Mouse (Mus musculus): Measurements from ENCODE around the gene Btd. TPM values are rescaled to one million over a fixed set of nuclear protein-coding genes. Genes with fewer than 3 reads are reported as not detected.
A peak's percentile ranks its signal among the peaks of the same experiment; 100 is the strongest.

The Btd gene
- polyA plus RNA-seq (2012; rRNA removed) (52.0 and 70.2 TPM in 2 replicates), polyA plus RNA-seq (2014; fragmentation: Nextera tagmentation; extraction: Ambion mirVana) (34.7 and 35.8 TPM in 2 replicates)

- no peaks in the 10 kb centered on the region for H3K9me3 ChIP-seq (ENCODE audit: control insufficient read depth, low read length)
- H3K4me3 ChIP-seq (replicated peaks; ENCODE audit: low read length) = peak within 1 kb of the TSS; percentile 59
- DNase-seq (ENCODE audit: low spot score) = peak; percentile 93
- peak within 1 kb of the TSS; percentile 76 for H3K4me2 ChIP-seq (replicated peaks; ENCODE audit: low read depth, low read length, severe bottlenecking)
- H3K27me3 ChIP-seq (ENCODE audit: control insufficient read depth, insufficient read depth, low read length) = no peaks in the 10 kb centered on the region
- H3K4me1 ChIP-seq (ENCODE audit: control insufficient read depth, insufficient read depth, low read length) = peaks cover 5% of the 10 kb centered on the region
- peak; percentile 74; the same call in 1 of the 2 replicates for TF ChIP-seq POLR2A (IDR thresholded peaks at IDR 0.05; ENCODE audit: borderline replicate concordance, extremely low read depth, insufficient read depth, insufficient read length)
- peak within 1 kb of the TSS; percentile 63 for H3K9ac ChIP-seq (ENCODE audit: low read depth, low read length, severe bottlenecking)
- H3K36me3 ChIP-seq (ENCODE audit: control insufficient read depth, insufficient read depth, low read length) = no peaks in the 10 kb centered on the region
- WGBS = 1% methylated on average over 30 of the region's 30 CpGs
- ATAC-seq (ENCODE audit: low FRiP score, low read depth) = peak; percentile 97
- H3K27ac ChIP-seq (replicated peaks; ENCODE audit: low read depth, low read length) = peak within 1 kb of the TSS; percentile 86
Observed at GRCm38 (mm10) chr14:31640890-31641505, at the start of gene Btd, which contains the start of gene Hacl1. Gene Btd (plus strand): TSS chr14:31641028. Gene Hacl1 (minus strand): TSS chr14:31641286.

- no peak within 1 kb of the TSS for H3K27ac ChIP-seq (replicated peaks; ENCODE audit: low read depth, low read length)
- no peak for DNase-seq (ENCODE audit: low spot score)
- H3K4me3 ChIP-seq (replicated peaks; ENCODE audit: low read length) = no peak within 1 kb of the TSS
- H3K9ac ChIP-seq (ENCODE audit: low read depth, low read length, severe bottlenecking) = no peak within 1 kb of the TSS
- no peaks in the 10 kb centered on the region for H3K36me3 ChIP-seq (ENCODE audit: control insufficient read depth, insufficient read depth, low read length)
- WGBS = 88% methylated on average over 3 of the region's 3 CpGs
- H3K4me2 ChIP-seq (replicated peaks; ENCODE audit: low read depth, low read length, severe bottlenecking) = no peak within 1 kb of the TSS
- no peaks in the 10 kb centered on the region for H3K27me3 ChIP-seq (ENCODE audit: control insufficient read depth, insufficient read depth, low read length)
- H3K9me3 ChIP-seq (ENCODE audit: control insufficient read depth, low read length) = no peaks in the 10 kb centered on the region
- ATAC-seq (ENCODE audit: low FRiP score, low read depth) = no peak
- TF ChIP-seq POLR2A (IDR thresholded peaks at IDR 0.05; ENCODE audit: borderline replicate concordance, extremely low read depth, insufficient read depth, insufficient read length) = no peak
- H3K4me1 ChIP-seq (ENCODE audit: control insufficient read depth, insufficient read depth, low read length) = no peaks in the 10 kb centered on the region
Observed at GRCm38 (mm10) chr14:31591243-31591642, 49.6 kb upstream of the Btd start, which contains the start of gene Colq. Gene Colq (minus strand): TSS chr14:31591343.

- Histone ChIP-seq H3K9me3 (ENCODE audit: control insufficient read depth, low read length) (no peaks in the 10 kb centered on the region), H3K9ac (ENCODE audit: low read depth, low read length, severe bottlenecking) (no peak overlapping the region), H3K4me3 (replicated peaks; ENCODE audit: low read length) (no peak overlapping the region), H3K27ac (replicated peaks; ENCODE audit: low read depth, low read length) (no peak overlapping the region), H3K4me2 (replicated peaks; ENCODE audit: low read depth, low read length, severe bottlenecking) (no peak overlapping the region), H3K36me3 (ENCODE audit: control insufficient read depth, insufficient read depth, low read length) (no peaks in the 10 kb centered on the region), H3K4me1 (ENCODE audit: control insufficient read depth, insufficient read depth, low read length) (no peaks in the 10 kb centered on the region), H3K27me3 (ENCODE audit: control insufficient read depth, insufficient read depth, low read length) (no peaks in the 10 kb centered on the region)
- TF ChIP-seq POLR2A (IDR thresholded peaks at IDR 0.05; ENCODE audit: borderline replicate concordance, extremely low read depth, insufficient read depth, insufficient read length) = no peak
- ATAC-seq (ENCODE audit: low FRiP score, low read depth) = no peak
- 77% methylated on average over 2 of the region's 2 CpGs for WGBS
- no peak for DNase-seq (ENCODE audit: low spot score)
Observed at GRCm38 (mm10) chr14:31593036-31593435, 47.8 kb upstream of the Btd start.

GRCm38 (mm10) chr14:31594693-31595092 is 46.1 kb upstream of the Btd start:
- TF ChIP-seq POLR2A (IDR thresholded peaks at IDR 0.05; ENCODE audit: borderline replicate concordance, extremely low read depth, insufficient read depth, insufficient read length) = no peak
- H3K27ac ChIP-seq (replicated peaks; ENCODE audit: low read depth, low read length) = no peak overlapping the region
- H3K9ac ChIP-seq (ENCODE audit: low read depth, low read length, severe bottlenecking) = no peak overlapping the region
- WGBS = 68% methylated on average over 3 of the region's 3 CpGs
- H3K4me2 ChIP-seq (replicated peaks; ENCODE audit: low read depth, low read length, severe bottlenecking) = no peak overlapping the region
- DNase-seq (ENCODE audit: low spot score) = no peak
- H3K4me3 ChIP-seq (replicated peaks; ENCODE audit: low read length) = no peak overlapping the region
- H3K36me3 ChIP-seq (ENCODE audit: control insufficient read depth, insufficient read depth, low read length) = no peaks in the 10 kb centered on the region
- no peaks in the 10 kb centered on the region for H3K27me3 ChIP-seq (ENCODE audit: control insufficient read depth, insufficient read depth, low read length)
- H3K9me3 ChIP-seq (ENCODE audit: control insufficient read depth, low read length) = no peaks in the 10 kb centered on the region
- ATAC-seq (ENCODE audit: low FRiP score, low read depth) = no peak
- no peaks in the 10 kb centered on the region for H3K4me1 ChIP-seq (ENCODE audit: control insufficient read depth, insufficient read depth, low read length)

GRCm38 (mm10) chr14:31596408-31596807 is 44.4 kb upstream of the Btd start:
- no peaks in the 10 kb centered on the region for H3K4me1 ChIP-seq (ENCODE audit: control insufficient read depth, insufficient read depth, low read length)
- no peaks in the 10 kb centered on the region for H3K36me3 ChIP-seq (ENCODE audit: control insufficient read depth, insufficient read depth, low read length)
- TF ChIP-seq POLR2A (IDR thresholded peaks at IDR 0.05; ENCODE audit: borderline replicate concordance, extremely low read depth, insufficient read depth, insufficient read length) = no peak
- ATAC-seq (ENCODE audit: low FRiP score, low read depth) = no peak
- H3K9me3 ChIP-seq (ENCODE audit: control insufficient read depth, low read length) = no peaks in the 10 kb centered on the region
- no peaks in the 10 kb centered on the region for H3K27me3 ChIP-seq (ENCODE audit: control insufficient read depth, insufficient read depth, low read length)
- no peak overlapping the region for H3K4me2 ChIP-seq (replicated peaks; ENCODE audit: low read depth, low read length, severe bottlenecking)
- H3K27ac ChIP-seq (replicated peaks; ENCODE audit: low read depth, low read length) = no peak overlapping the region
- H3K9ac ChIP-seq (ENCODE audit: low read depth, low read length, severe bottlenecking) = no peak overlapping the region
- 76% methylated on average over 7 of the region's 7 CpGs for WGBS
- no peak for DNase-seq (ENCODE audit: low spot score)
- no peak overlapping the region for H3K4me3 ChIP-seq (replicated peaks; ENCODE audit: low read length)
